Mouse (Mus musculus): Measurements from ENCODE around the gene Mapk10.

DNA sequence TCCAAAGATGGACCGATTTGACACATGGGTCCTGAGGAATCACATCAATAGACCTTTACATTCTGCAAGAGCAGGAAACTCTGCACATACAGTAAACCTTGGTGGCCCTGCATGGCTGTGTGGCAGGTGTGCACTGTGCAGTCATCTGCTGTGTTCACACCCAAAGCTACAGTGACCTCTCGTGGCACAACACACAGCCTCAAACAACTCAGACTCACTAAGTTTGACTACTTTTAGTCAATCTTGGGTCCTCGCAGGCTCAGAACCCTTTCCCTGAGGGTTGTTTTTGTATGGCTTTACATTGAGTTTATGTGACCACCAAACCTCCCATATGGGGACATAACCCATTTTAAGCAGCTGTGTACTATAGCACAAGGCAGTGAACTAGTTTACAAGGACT lies 47.1 kb downstream of the Mapk10 start:
- TF ChIP-seq CTCF (IDR thresholded peaks at IDR 0.05; ENCODE audit: insufficient read depth, low read length) (no peak), POLR2A (IDR thresholded peaks at IDR 0.05; ENCODE audit: borderline replicate concordance, extremely low read depth, low read depth, low read length) (no peak)
